Mouse (Mus musculus) ES-E14 (cell line): ENCODE data around the gene Copa. TPM values are rescaled to one million over a fixed set of nuclear protein-coding genes. Genes with fewer than 3 reads are reported as not detected.

Experiments
- DNase-seq: peaks from one replicate; pipeline ENCODE4 v3.0.0-alpha.2; 2013; ENCODE audit warnings: low read depth, low spot score
- H3K27ac ChIP-seq: 2 replicates; pipeline ENCODE4 v1.5.1; 2012; ENCODE audit warnings: low read depth, mild to moderate bottlenecking, low read length, moderate library complexity, mixed read lengths; ENCODE audit not compliant: poor library complexity, insufficient read depth, severe bottlenecking
- H3K36me3 ChIP-seq: 2 replicates; pipeline ENCODE4 v1.6.1; 2012; ENCODE audit warnings: mild to moderate bottlenecking, low read length, moderate library complexity, mixed read lengths; ENCODE audit not compliant: control insufficient read depth, poor library complexity, insufficient read depth, severe bottlenecking
- H3K4me1 ChIP-seq, 2 experiments: fragments of 150-350 bp in 1 of 2; sonication (generic) in 1 of 2; 2 replicates each; pipeline ENCODE4 v1.6.1; 2012; ENCODE audit warnings: low read length in 2 of 2, mild to moderate bottlenecking in 1 of 2, mixed read lengths in 1 of 2; ENCODE audit not compliant: control insufficient read depth in 2 of 2, insufficient read depth in 2 of 2, poor library complexity in 1 of 2
- H3K4me3 ChIP-seq, 2 experiments: fragments of 150-350 bp in 1 of 2; sonication (generic) in 1 of 2; 2 replicates each; pipeline ENCODE4 v1.5.1; 2012; ENCODE audit warnings: low read length in 2 of 2, low read depth in 1 of 2, mild to moderate bottlenecking in 1 of 2, mixed read lengths in 1 of 2; ENCODE audit not compliant: insufficient read depth in 1 of 2, poor library complexity in 1 of 2, severe bottlenecking in 1 of 2
- H3K9ac ChIP-seq: 2 replicates; pipeline ENCODE4 v1.6.1; 2012; ENCODE audit warnings: low read depth, mild to moderate bottlenecking, low read length, mixed read lengths; ENCODE audit not compliant: poor library complexity, insufficient read depth, severe bottlenecking
- H3K9me3 ChIP-seq: fragments of 150-350 bp; sonication (generic); 2 replicates; pipeline ENCODE4 v1.6.1; 2012; ENCODE audit warnings: low read depth, mild to moderate bottlenecking, low read length; ENCODE audit not compliant: control insufficient read depth, insufficient read depth
- CHD2 ChIP-seq: IDR thresholded peaks from 2 replicates; pipeline ENCODE4 v1.6.1; 2014; ENCODE audit warnings: mild to moderate bottlenecking, low read depth, low read length, inconsistent platforms
- HCFC1 ChIP-seq: IDR thresholded peaks from 2 replicates; pipeline ENCODE4 v1.6.1; 2012; ENCODE audit warnings: low read length, inconsistent platforms, borderline replicate concordance; ENCODE audit not compliant: insufficient read depth
- MAFK ChIP-seq: IDR thresholded peaks from 2 replicates; pipeline ENCODE4 v1.6.1; 2014; ENCODE audit warnings: mild to moderate bottlenecking, low read depth, low read length, inconsistent platforms; ENCODE audit not compliant: insufficient read depth
- ZC3H11A ChIP-seq: IDR thresholded peaks from 2 replicates; pipeline ENCODE4 v1.6.1; 2012; ENCODE audit warnings: low read depth, mild to moderate bottlenecking, inconsistent platforms, low read length, borderline replicate concordance
- ZNF384 ChIP-seq: IDR thresholded peaks from 2 replicates; pipeline ENCODE4 v1.6.1; 2012; ENCODE audit warnings: low read depth, low read length, inconsistent platforms
- in situ Hi-C, 2 experiments: fragments of 600-800 bp; cut with MboI; formaldehyde crosslinking; loops; one replicate each; pipeline ENCODE4 v1.15.1; 2025; ENCODE audit warnings: low sequenced_read_pairs in 2 of 2, inconsistent platforms in 1 of 2; ENCODE audit not compliant: unreplicated experiment in 2 of 2
- total RNA-seq: library from RNA; depleted of rRNA; stranded (reverse); fragments of 300-350 nt; gene quantifications from 2 replicates; pipeline ENCODE4 v1.2.3, GENCODE M21; 2012

Gene Copa
- total RNA-seq, 1 experiment, result 91.5 TPM

GRCm38 (mm10) chr1:172095202-172095601 is 12.9 kb downstream of the Copa start:
- no peak overlapping the region for H3K4me3 ChIP-seq
- in situ Hi-C loops, result no loop called here
- H3K9me3 ChIP-seq, result no peaks in the 10 kb centered on the region
- H3K9ac ChIP-seq, result no peak overlapping the region
- no peaks in the 10 kb centered on the region for H3K4me1 ChIP-seq
- TF ChIP-seq MAFK, result no peak
- no peak for TF ChIP-seq CHD2
- TF ChIP-seq ZNF384, result no peak
- TF ChIP-seq ZC3H11A, result no peak
- no peak for TF ChIP-seq HCFC1
- H3K27ac ChIP-seq, result no peak overlapping the region
- H3K36me3 ChIP-seq, result peaks cover 7% of the 10 kb centered on the region
- no peak for DNase-seq

DNA sequence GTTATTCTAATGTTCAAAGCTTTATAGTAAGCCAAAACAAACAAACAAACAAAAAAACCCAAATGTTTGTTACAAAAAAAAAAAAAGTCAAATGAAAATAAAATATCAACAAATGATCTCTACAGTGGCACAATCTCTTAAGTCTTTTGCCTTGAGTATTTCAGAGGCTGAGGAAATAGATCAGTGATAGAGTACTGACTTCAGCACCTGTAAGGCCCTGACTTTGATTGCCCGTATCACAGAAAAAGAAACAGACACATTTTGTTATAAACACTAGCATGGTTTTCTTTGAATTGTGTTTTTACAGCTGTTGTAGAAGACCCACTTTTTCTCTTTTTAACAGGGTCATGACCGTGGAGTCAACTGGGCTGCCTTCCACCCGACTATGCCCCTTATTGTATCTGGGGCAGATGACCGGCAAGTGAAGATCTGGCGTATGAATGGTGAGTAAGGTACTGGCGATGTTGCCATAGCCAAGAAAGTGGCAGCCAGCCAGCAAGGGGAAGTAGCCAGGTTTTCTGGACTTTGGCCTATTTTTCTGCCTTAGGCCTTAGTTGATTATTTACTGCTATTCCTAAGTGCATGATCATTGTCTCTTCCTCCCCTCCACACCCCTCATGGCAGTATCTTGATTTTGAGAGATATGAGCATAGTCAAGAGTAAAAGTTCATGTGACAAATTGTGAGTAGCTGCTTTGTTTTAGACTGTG is 17.1 kb downstream of the Copa start:
- H3K9ac ChIP-seq, result no peak overlapping the region
- DNase-seq, result no peak
- no peaks in the 10 kb centered on the region for H3K4me1 ChIP-seq
- TF ChIP-seq MAFK (no peak), ZC3H11A (no peak), CHD2 (no peak), HCFC1 (no peak), ZNF384 (no peak)
- no peak overlapping the region for H3K27ac ChIP-seq
- no peak overlapping the region for H3K4me3 ChIP-seq
- in situ Hi-C loops, result no loop called here
- H3K36me3 ChIP-seq, result peaks cover 22% of the 10 kb centered on the region
- no peaks in the 10 kb centered on the region for H3K9me3 ChIP-seq

DNA sequence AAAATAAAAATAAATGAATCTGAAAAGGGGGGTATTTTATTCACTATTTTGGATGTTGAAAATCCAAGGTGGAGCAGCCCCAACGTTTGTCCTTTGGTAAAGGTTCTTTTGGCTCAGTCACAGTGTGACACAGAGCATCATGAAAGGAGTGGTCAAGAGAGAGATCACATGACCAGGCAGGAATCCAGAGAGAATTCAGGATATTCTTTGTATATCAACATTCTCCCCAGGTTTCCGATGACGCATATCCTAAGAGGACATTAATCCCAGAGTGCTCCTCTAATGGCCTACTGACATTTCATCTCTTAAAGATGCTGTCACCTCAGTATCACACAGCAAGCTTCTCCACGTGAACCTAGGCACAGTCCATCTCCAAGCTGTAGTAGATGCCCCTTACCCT is 21.3 kb downstream of the Copa start:
- no peak overlapping the region for H3K9ac ChIP-seq
- TF ChIP-seq CHD2 (no peak), MAFK (no peak), HCFC1 (no peak), ZC3H11A (no peak), ZNF384 (no peak)
- 0 out of 4 replicates have a peak, but pooled peaks cover 0 to 3% of the 10 kb centered on the region in 2 experiments for H3K4me1 ChIP-seq
- no peak overlapping the region for H3K27ac ChIP-seq
- peaks cover 32% of the 10 kb centered on the region for H3K36me3 ChIP-seq
- DNase-seq, result no peak
- no peak overlapping the region for H3K4me3 ChIP-seq
- in situ Hi-C loops, result no loop called here
- no peaks in the 10 kb centered on the region for H3K9me3 ChIP-seq

DNA sequence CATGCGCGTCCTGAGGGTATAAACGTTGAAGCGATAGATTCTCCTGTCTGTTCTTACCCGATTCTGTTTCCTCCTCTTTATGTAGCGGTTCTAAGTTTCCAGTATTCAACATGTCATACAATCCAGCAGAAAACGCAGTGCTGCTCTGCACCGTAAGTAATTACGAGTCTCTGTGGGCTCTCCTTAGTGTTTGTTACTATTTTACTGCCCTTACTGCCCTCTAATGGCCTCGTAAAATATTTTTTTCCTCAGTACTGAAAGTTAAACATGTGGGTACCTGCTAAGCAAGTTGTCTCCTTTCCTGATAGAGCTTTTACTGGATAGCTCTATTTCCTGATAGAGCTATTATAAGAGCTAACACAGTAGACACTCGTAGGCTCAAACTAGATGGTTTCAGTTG is 22.8 kb downstream of the Copa start:
- no peak overlapping the region for H3K4me3 ChIP-seq
- H3K36me3 ChIP-seq, result peaks cover 33% of the 10 kb centered on the region
- H3K9ac ChIP-seq, result no peak overlapping the region
- H3K27ac ChIP-seq, result no peak overlapping the region
- no peak for TF ChIP-seq MAFK
- TF ChIP-seq CHD2, result no peak
- no peak for TF ChIP-seq ZNF384
- no peak for DNase-seq
- H3K4me1 ChIP-seq, result 0 out of 4 replicates have a peak, but pooled peaks cover 0 to 3% of the 10 kb centered on the region in 2 experiments
- no peaks in the 10 kb centered on the region for H3K9me3 ChIP-seq
- in situ Hi-C loops, result no loop called here
